Mouse (Mus musculus) hindbrain, embryonic 14.5 days (tissue): ENCODE measurements around the gene Cenpp. TPM values are rescaled to one million over a fixed set of nuclear protein-coding genes. Genes with fewer than 3 reads are reported as not detected.
"Not testable (repeated sequence)": the region's sequence is repeated elsewhere in the genome, so short reads cannot be mapped to it uniquely, and the experiment has no call there.

ENCODE experiments used
- ATAC-seq: fragments of 200-750 bp; cut with Nextera tagmentation; 2 replicates; pipeline ENCODE4 v1.8.0; 2017; ENCODE audit warnings: moderate number of reproducible peaks, mild to moderate bottlenecking, moderate TSS enrichment, moderate library complexity; ENCODE audit not compliant: low FRiP score
- DNase-seq: peaks from one replicate; pipeline ENCODE4 v3.0.0-alpha.2; 2015; ENCODE audit warnings: low spot score
- H3K27ac ChIP-seq: fragments of 300-500 bp; sonication (generic); 2 replicates; pipeline ENCODE4 v1.5.1; 2014; ENCODE audit warnings: mild to moderate bottlenecking, moderate library complexity
- H3K27me3 ChIP-seq: fragments of 300-500 bp; sonication (generic); 2 replicates; pipeline ENCODE4 v1.6.1; 2014; ENCODE audit warnings: mild to moderate bottlenecking, low read length, mixed read lengths; ENCODE audit not compliant: control insufficient read depth, insufficient read depth
- H3K36me3 ChIP-seq: fragments of 300-500 bp; sonication (generic); replicated peaks from 2 replicates; pipeline ENCODE4 v1.6.1; 2014; ENCODE audit not compliant: control insufficient read depth, insufficient read depth
- H3K4me1 ChIP-seq: fragments of 300-500 bp; sonication (generic); replicated peaks from 2 replicates; pipeline ENCODE4 v1.6.1; 2014; ENCODE audit warnings: antibody characterized with exemption, low read length, mixed read lengths; ENCODE audit not compliant: control insufficient read depth, insufficient read depth
- H3K4me2 ChIP-seq: fragments of 300-500 bp; sonication (generic); replicated peaks from 2 replicates; pipeline ENCODE4 v1.6.1; 2014; ENCODE audit warnings: mild to moderate bottlenecking, moderate library complexity
- H3K4me3 ChIP-seq: fragments of 300-500 bp; sonication (generic); replicated peaks from 2 replicates; pipeline ENCODE4 v1.5.1; 2014; ENCODE audit warnings: mild to moderate bottlenecking, low read length
- H3K9ac ChIP-seq: fragments of 300-500 bp; sonication (generic); 2 replicates; pipeline ENCODE4 v1.6.1; 2014
- H3K9me3 ChIP-seq: fragments of 300-500 bp; sonication (generic); 2 replicates; pipeline ENCODE4 v1.6.1; 2016; ENCODE audit warnings: low read length; ENCODE audit not compliant: control insufficient read depth
- WGBS: fragments of 180-500 bp; shearing (Covaris S2); extraction: QIAGEN DNeasy Blood & Tissue Kit; methylation state at CpG from one replicate; pipeline ENCODE4 v1.1.7; 2014; 5-methylcytosine and 5-hydroxymethylcytosine counted together
- polyA plus RNA-seq: library from polyadenylated mRNA; unstranded; fragments of >200 nt; fragmentation: Nextera tagmentation; extraction: Ambion mirVana; gene quantifications from 2 replicates; pipeline ENCODE4 v1.2.1, GENCODE M21; 2014

Gene Cenpp
- polyA plus RNA-seq, 1 experiment from 2014 or later: 8.3 TPM

GRCm38 (mm10) chr13:49618365-49618764 lies 34.2 kb downstream of the Cenpp start:
- H3K4me2 ChIP-seq: no peak overlapping the region
- H3K9ac ChIP-seq: no peak overlapping the region
- DNase-seq (no peak), ATAC-seq (no peak)
- H3K27ac ChIP-seq: no peak overlapping the region
- H3K4me1 ChIP-seq: no peaks in the 10 kb centered on the region
- H3K36me3 ChIP-seq: no peaks in the 10 kb centered on the region
- H3K4me3 ChIP-seq: no peak overlapping the region
- H3K27me3 ChIP-seq: no peaks in the 10 kb centered on the region
- H3K9me3 ChIP-seq: no peaks in the 10 kb centered on the region

GRCm38 (mm10) chr13:49617021-49617420 lies 35.6 kb downstream of the Cenpp start:
- ATAC-seq (no peak), DNase-seq (no peak)
- no peak overlapping the region for H3K4me2 ChIP-seq
- H3K9me3 ChIP-seq: no peaks in the 10 kb centered on the region
- H3K27me3 ChIP-seq: no peaks in the 10 kb centered on the region
- WGBS: 95% methylated on average over 3 of the region's 3 CpGs
- no peak overlapping the region for H3K4me3 ChIP-seq
- no peak overlapping the region for H3K27ac ChIP-seq
- H3K4me1 ChIP-seq: no peaks in the 10 kb centered on the region
- H3K36me3 ChIP-seq: no peaks in the 10 kb centered on the region
- no peak overlapping the region for H3K9ac ChIP-seq

- H3K4me3 ChIP-seq: no peak overlapping the region
- 85% methylated on average over 4 of the region's 4 CpGs for WGBS
- no peak overlapping the region for H3K27ac ChIP-seq
- no peaks in the 10 kb centered on the region for H3K36me3 ChIP-seq
- no peak overlapping the region for H3K4me2 ChIP-seq
- H3K9ac ChIP-seq: no peak overlapping the region
- no peak for ATAC-seq
- H3K9me3 ChIP-seq: no peaks in the 10 kb centered on the region
- H3K4me1 ChIP-seq: no peaks in the 10 kb centered on the region
- H3K27me3 ChIP-seq: no peaks in the 10 kb centered on the region
- DNase-seq: no peak
These were observed 43.8 kb downstream of the Cenpp start for GRCm38 (mm10) chr13:49608589-49609322.

- no peaks in the 10 kb centered on the region for H3K27me3 ChIP-seq
- H3K4me3 ChIP-seq: no peak within 1 kb of the TSS
- DNase-seq (no peak), ATAC-seq (no peak)
- H3K4me2 ChIP-seq: no peak within 1 kb of the TSS
- H3K4me1 ChIP-seq: no peaks in the 10 kb centered on the region
- H3K9me3 ChIP-seq: no peaks in the 10 kb centered on the region
- WGBS: 81% methylated on average over 4 of the region's 4 CpGs
- no peaks in the 10 kb centered on the region for H3K36me3 ChIP-seq
- no peak within 1 kb of the TSS for H3K27ac ChIP-seq
- no peak within 1 kb of the TSS for H3K9ac ChIP-seq
These were observed 44.9 kb downstream of the Cenpp start, which contains the start of gene Ogn for GRCm38 (mm10) chr13:49607714-49608113. Ogn (plus strand) TSS chr13:49608046.

- no peak overlapping the region for H3K4me2 ChIP-seq
- H3K36me3 ChIP-seq: no peaks in the 10 kb centered on the region
- no peaks in the 10 kb centered on the region for H3K9me3 ChIP-seq
- ATAC-seq (no peak), DNase-seq (no peak)
- H3K4me3 ChIP-seq: no peak overlapping the region
- no peaks in the 10 kb centered on the region for H3K27me3 ChIP-seq
- no peak overlapping the region for H3K27ac ChIP-seq
- H3K4me1 ChIP-seq: no peaks in the 10 kb centered on the region
- H3K9ac ChIP-seq: no peak overlapping the region
These were observed 49.0 kb downstream of the Cenpp start for GRCm38 (mm10) chr13:49603603-49604002.

- not testable (repeated sequence) for H3K27me3 ChIP-seq, H3K4me3 ChIP-seq, H3K27ac ChIP-seq, ATAC-seq, DNase-seq, H3K4me1 ChIP-seq, H3K4me2 ChIP-seq, H3K9me3 ChIP-seq, H3K36me3 ChIP-seq, H3K9ac ChIP-seq
- WGBS: 52% methylated on average over 2 of the region's 2 CpGs
These were observed 50.0 kb downstream of the Cenpp start for GRCm38 (mm10) chr13:49602541-49602940.

- no peak overlapping the region for H3K9ac ChIP-seq
- 95% methylated on average over 6 of the region's 6 CpGs for WGBS
- H3K27me3 ChIP-seq: no peaks in the 10 kb centered on the region
- no peak for DNase-seq
- no peaks in the 10 kb centered on the region for H3K36me3 ChIP-seq
- H3K27ac ChIP-seq: no peak overlapping the region
- H3K4me3 ChIP-seq: no peak overlapping the region
- no peaks in the 10 kb centered on the region for H3K4me1 ChIP-seq
- no peak overlapping the region for H3K4me2 ChIP-seq
- ATAC-seq: no peak
- H3K9me3 ChIP-seq: no peaks in the 10 kb centered on the region
These were observed 66.5 kb downstream of the Cenpp start for GRCm38 (mm10) chr13:49586062-49586461.

- WGBS: 85% methylated on average over 8 of the region's 8 CpGs
- H3K4me3 ChIP-seq: no peak overlapping the region
- no peak for ATAC-seq
- no peaks in the 10 kb centered on the region for H3K27me3 ChIP-seq
- H3K4me2 ChIP-seq: no peak overlapping the region
- no peaks in the 10 kb centered on the region for H3K9me3 ChIP-seq
- no peaks in the 10 kb centered on the region for H3K36me3 ChIP-seq
- no peak overlapping the region for H3K27ac ChIP-seq
- H3K9ac ChIP-seq: no peak overlapping the region
- DNase-seq: no peak
- no peaks in the 10 kb centered on the region for H3K4me1 ChIP-seq
These were observed 68.1 kb downstream of the Cenpp start for GRCm38 (mm10) chr13:49584307-49585005.

- DNase-seq (no peak), ATAC-seq (no peak)
- Histone ChIP-seq H3K4me3 (no peak overlapping the region), H3K9me3 (no peaks in the 10 kb centered on the region), H3K4me1 (no peaks in the 10 kb centered on the region), H3K27ac (no peak overlapping the region), H3K36me3 (no peaks in the 10 kb centered on the region), H3K27me3 (no peaks in the 10 kb centered on the region), H3K9ac (no peak overlapping the region), H3K4me2 (no peak overlapping the region)
These were observed 68.7 kb downstream of the Cenpp start for GRCm38 (mm10) chr13:49583859-49584258.
